Mouse (Mus musculus) erythroblast, embryonic 14.5 days (primary cell): ENCODE results near the gene Cop1. TPM values are rescaled to one million over a fixed set of nuclear protein-coding genes. Genes with fewer than 3 reads are reported as not detected.

Source experiments
- H3K27me3 ChIP-seq: 2 replicates; pipeline ENCODE4 v1.6.1; 2012; ENCODE audit warnings: inconsistent platforms; ENCODE audit not compliant: control insufficient read depth
- H3K36me3 ChIP-seq: 2 replicates; pipeline ENCODE4 v1.6.1; 2012; ENCODE audit warnings: mild to moderate bottlenecking, inconsistent platforms; ENCODE audit not compliant: control insufficient read depth
- H3K4me1 ChIP-seq: 2 replicates; pipeline ENCODE4 v1.6.1; 2012; ENCODE audit warnings: inconsistent platforms; ENCODE audit not compliant: control insufficient read depth
- H3K4me3 ChIP-seq: replicated peaks from 2 replicates; pipeline ENCODE3; 2012; ENCODE audit warnings: moderate library complexity, mild to moderate bottlenecking, inconsistent platforms
- H3K9me3 ChIP-seq: 2 replicates; pipeline ENCODE4 v1.6.1; 2012; ENCODE audit warnings: low read length, inconsistent platforms, mixed read lengths; ENCODE audit not compliant: control insufficient read depth
- GATA1 ChIP-seq: IDR thresholded peaks from 2 replicates; pipeline ENCODE4 v1.6.1; 2012; ENCODE audit warnings: low read length, inconsistent platforms, mixed read lengths
- TAL1 ChIP-seq: IDR thresholded peaks from 3 replicates; pipeline ENCODE4 v1.6.1; 2012; ENCODE audit warnings: low read length, inconsistent platforms, mixed read lengths
- polyA plus RNA-seq: library from polyadenylated mRNA; stranded (reverse); fragments of >175 nt; gene quantifications from 2 replicates; pipeline ENCODE4 v1.2.3, GENCODE M21; 2012

Gene Cop1
- polyA plus RNA-seq, 1 experiment = 7.4 TPM

GRCm38 (mm10) chr1:159393070-159393699 lies 161.1 kb downstream of the Cop1 start:
- H3K9me3 ChIP-seq = no peaks in the 10 kb centered on the region
- H3K36me3 ChIP-seq = no peaks in the 10 kb centered on the region
- H3K27me3 ChIP-seq = no peaks in the 10 kb centered on the region
- no peak overlapping the region for H3K4me3 ChIP-seq
- no peaks in the 10 kb centered on the region for H3K4me1 ChIP-seq
- TF ChIP-seq GATA1 (no peak), TAL1 (no peak)

GRCm38 (mm10) chr1:159393931-159394330 lies 161.8 kb downstream of the Cop1 start:
- H3K4me1 ChIP-seq = no peaks in the 10 kb centered on the region
- no peaks in the 10 kb centered on the region for H3K9me3 ChIP-seq
- no peak for TF ChIP-seq GATA1
- no peak for TF ChIP-seq TAL1
- H3K36me3 ChIP-seq = no peaks in the 10 kb centered on the region
- no peaks in the 10 kb centered on the region for H3K27me3 ChIP-seq
- H3K4me3 ChIP-seq = no peak overlapping the region

GRCm38 (mm10) chr1:159396515-159396914 lies 164.4 kb downstream of the Cop1 start:
- H3K4me1 ChIP-seq = no peaks in the 10 kb centered on the region
- H3K27me3 ChIP-seq = no peaks in the 10 kb centered on the region
- H3K9me3 ChIP-seq = no peaks in the 10 kb centered on the region
- H3K4me3 ChIP-seq = no peak overlapping the region
- H3K36me3 ChIP-seq = no peaks in the 10 kb centered on the region
- TF ChIP-seq TAL1 = no peak
- TF ChIP-seq GATA1 = no peak
